Mouse (Mus musculus): Measurements from ENCODE around the gene Tas2r143. TPM values are rescaled to one million over a fixed set of nuclear protein-coding genes. Genes with fewer than 3 reads are reported as not detected.

Gene Tas2r143
- polyA plus RNA-seq, 1 experiment from 2014 or later = not detected

- no peak overlapping the region for H3K4me2 ChIP-seq
- H3K36me3 ChIP-seq (replicated peaks) = no peaks in the 10 kb centered on the region
- H3K9ac ChIP-seq = no peak overlapping the region
- H3K9me3 ChIP-seq = no peaks in the 10 kb centered on the region
- no peaks in the 10 kb centered on the region for H3K27me3 ChIP-seq
- 75% methylated on average over 9 of the region's 9 CpGs for WGBS
- no peak overlapping the region for H3K4me3 ChIP-seq (replicated peaks)
- no peaks in the 10 kb centered on the region for H3K4me1 ChIP-seq
- H3K27ac ChIP-seq = no peak overlapping the region
- ATAC-seq (ENCODE audit: low FRiP score) = no peak
Observed at GRCm38 (mm10) chr6:42381916-42382381, 18.1 kb upstream of the Tas2r143 start.

GRCm38 (mm10) chr6:42383360-42383759, 16.7 kb upstream of the Tas2r143 start:
- H3K27me3 ChIP-seq = no peaks in the 10 kb centered on the region
- WGBS = 94% methylated on average over 5 of the region's 5 CpGs
- no peaks in the 10 kb centered on the region for H3K4me1 ChIP-seq
- H3K27ac ChIP-seq = no peak overlapping the region
- no peaks in the 10 kb centered on the region for H3K9me3 ChIP-seq
- H3K36me3 ChIP-seq (replicated peaks) = no peaks in the 10 kb centered on the region
- no peak for ATAC-seq (ENCODE audit: low FRiP score)
- H3K9ac ChIP-seq = no peak overlapping the region
- H3K4me2 ChIP-seq = no peak overlapping the region
- H3K4me3 ChIP-seq (replicated peaks) = no peak overlapping the region

GRCm38 (mm10) chr6:42385635-42386034, 14.4 kb upstream of the Tas2r143 start:
- 89% methylated on average over 4 of the region's 4 CpGs for WGBS
- Histone ChIP-seq H3K36me3 (replicated peaks) (no peaks in the 10 kb centered on the region), H3K9ac (no peak overlapping the region), H3K27ac (no peak overlapping the region), H3K27me3 (no peaks in the 10 kb centered on the region), H3K9me3 (no peaks in the 10 kb centered on the region), H3K4me3 (replicated peaks) (no peak overlapping the region), H3K4me2 (no peak overlapping the region), H3K4me1 (no peaks in the 10 kb centered on the region)
- ATAC-seq (ENCODE audit: low FRiP score) = no peak

- no peak for ATAC-seq (ENCODE audit: low FRiP score)
- no peaks in the 10 kb centered on the region for H3K27me3 ChIP-seq
- WGBS = 58% methylated on average over 2 of the region's 2 CpGs
Observed at GRCm38 (mm10) chr6:42391796-42392330, 8.2 kb upstream of the Tas2r143 start.

GRCm38 (mm10) chr6:42395960-42396809, 3.9 kb upstream of the Tas2r143 start:
- Histone ChIP-seq H3K4me2 (no peak overlapping the region), H3K4me1 (no peaks in the 10 kb centered on the region), H3K4me3 (replicated peaks) (no peak overlapping the region), H3K36me3 (replicated peaks) (no peaks in the 10 kb centered on the region), H3K27ac (no peak overlapping the region), H3K9me3 (no peaks in the 10 kb centered on the region), H3K27me3 (no peaks in the 10 kb centered on the region), H3K9ac (no peak overlapping the region)
- WGBS = 79% methylated on average over 9 of the region's 9 CpGs
- ATAC-seq (ENCODE audit: low FRiP score) = no peak

More at GRCm38 (mm10) chr6:42391796-42392330, 8.2 kb upstream of the Tas2r143 start:
- H3K4me3 ChIP-seq (replicated peaks) = no peak overlapping the region
- no peaks in the 10 kb centered on the region for H3K36me3 ChIP-seq (replicated peaks)
- no peaks in the 10 kb centered on the region for H3K9me3 ChIP-seq
- H3K4me2 ChIP-seq = no peak overlapping the region
- H3K27ac ChIP-seq = no peak overlapping the region
- no peak overlapping the region for H3K9ac ChIP-seq
- H3K4me1 ChIP-seq = no peaks in the 10 kb centered on the region

GRCm38 (mm10) chr6:42397041-42397657, 2.9 kb upstream of the Tas2r143 start:
- no peaks in the 10 kb centered on the region for H3K9me3 ChIP-seq
- no peaks in the 10 kb centered on the region for H3K4me1 ChIP-seq
- WGBS = 76% methylated on average over 3 of the region's 3 CpGs

GRCm38 (mm10) chr6:42398285-42398684, 1.8 kb upstream of the Tas2r143 start:
- no peak for ATAC-seq (ENCODE audit: low FRiP score)
- Histone ChIP-seq H3K4me3 (replicated peaks) (no peak overlapping the region), H3K4me1 (no peaks in the 10 kb centered on the region), H3K27ac (no peak overlapping the region), H3K4me2 (no peak overlapping the region), H3K27me3 (no peaks in the 10 kb centered on the region), H3K36me3 (replicated peaks) (no peaks in the 10 kb centered on the region), H3K9me3 (no peaks in the 10 kb centered on the region), H3K9ac (no peak overlapping the region)
- WGBS = 89% methylated on average over 3 of the region's 3 CpGs

More at GRCm38 (mm10) chr6:42397041-42397657, 2.9 kb upstream of the Tas2r143 start:
- Histone ChIP-seq H3K9ac (no peak overlapping the region), H3K36me3 (replicated peaks) (no peaks in the 10 kb centered on the region), H3K27me3 (no peaks in the 10 kb centered on the region), H3K27ac (no peak overlapping the region), H3K4me3 (replicated peaks) (no peak overlapping the region), H3K4me2 (no peak overlapping the region)
- no peak for ATAC-seq (ENCODE audit: low FRiP score)

- Histone ChIP-seq H3K9me3 (no peaks in the 10 kb centered on the region), H3K4me1 (no peaks in the 10 kb centered on the region), H3K27me3 (no peaks in the 10 kb centered on the region), H3K27ac (no peak overlapping the region), H3K36me3 (replicated peaks) (no peaks in the 10 kb centered on the region), H3K9ac (no peak overlapping the region), H3K4me2 (no peak overlapping the region), H3K4me3 (replicated peaks) (no peak overlapping the region)
- no peak for ATAC-seq (ENCODE audit: low FRiP score)
- 95% methylated on average over 1 of the region's 1 CpGs for WGBS
Observed at GRCm38 (mm10) chr6:42398998-42399397, 1.0 kb upstream of the Tas2r143 start.

GRCm38 (mm10) chr6:42405134-42405533, 5.1 kb downstream of the Tas2r143 start, which contains the start of gene Tas2r135:
Tas2r135 (plus strand) TSS chr6:42405434.
- H3K36me3 ChIP-seq (replicated peaks) = no peaks in the 10 kb centered on the region
- no peak within 1 kb of the TSS for H3K4me3 ChIP-seq (replicated peaks)
- 87% methylated on average over 2 of the region's 2 CpGs for WGBS
- no peak within 1 kb of the TSS for H3K4me2 ChIP-seq
- no peak for ATAC-seq (ENCODE audit: low FRiP score)
- H3K9ac ChIP-seq = no peak within 1 kb of the TSS
- no peaks in the 10 kb centered on the region for H3K9me3 ChIP-seq
- no peaks in the 10 kb centered on the region for H3K4me1 ChIP-seq
- H3K27me3 ChIP-seq = no peaks in the 10 kb centered on the region
- H3K27ac ChIP-seq = no peak within 1 kb of the TSS

GRCm38 (mm10) chr6:42419443-42419842, 19.4 kb downstream of the Tas2r143 start:
- no peak for ATAC-seq (ENCODE audit: low FRiP score)
- 90% methylated on average over 2 of the region's 2 CpGs for WGBS
- no peak overlapping the region for H3K27ac ChIP-seq
- no peak overlapping the region for H3K4me2 ChIP-seq
- no peaks in the 10 kb centered on the region for H3K36me3 ChIP-seq (replicated peaks)
- H3K9ac ChIP-seq = no peak overlapping the region
- H3K4me3 ChIP-seq (replicated peaks) = no peak overlapping the region
- no peaks in the 10 kb centered on the region for H3K4me1 ChIP-seq
- H3K27me3 ChIP-seq = no peaks in the 10 kb centered on the region
- no peaks in the 10 kb centered on the region for H3K9me3 ChIP-seq

- no peaks in the 10 kb centered on the region for H3K36me3 ChIP-seq (replicated peaks)
- 71% methylated on average over 2 of the region's 2 CpGs for WGBS
- no peaks in the 10 kb centered on the region for H3K27me3 ChIP-seq
- no peak overlapping the region for H3K4me2 ChIP-seq
- H3K4me3 ChIP-seq (replicated peaks) = no peak overlapping the region
- H3K9ac ChIP-seq = no peak overlapping the region
- H3K4me1 ChIP-seq = no peaks in the 10 kb centered on the region
- no peak for ATAC-seq (ENCODE audit: low FRiP score)
- no peak overlapping the region for H3K27ac ChIP-seq
- no peaks in the 10 kb centered on the region for H3K9me3 ChIP-seq
Observed at GRCm38 (mm10) chr6:42421439-42421838, 21.4 kb downstream of the Tas2r143 start.

GRCm38 (mm10) chr6:42424472-42424871, 24.4 kb downstream of the Tas2r143 start:
- no peak overlapping the region for H3K27ac ChIP-seq
- no peak overlapping the region for H3K4me2 ChIP-seq
- no peaks in the 10 kb centered on the region for H3K9me3 ChIP-seq
- no peaks in the 10 kb centered on the region for H3K4me1 ChIP-seq
- no peaks in the 10 kb centered on the region for H3K27me3 ChIP-seq
- H3K4me3 ChIP-seq (replicated peaks) = no peak overlapping the region
- no peak overlapping the region for H3K9ac ChIP-seq
- no peaks in the 10 kb centered on the region for H3K36me3 ChIP-seq (replicated peaks)
- WGBS = 91% methylated on average over 3 of the region's 3 CpGs
- no peak for ATAC-seq (ENCODE audit: low FRiP score)

Data from forebrain, embryonic 12.5 days (tissue).